Mouse (Mus musculus) adrenal gland, postnatal 10 days (tissue): Measurements from ENCODE around the gene Fmc1. TPM values are rescaled to one million over a fixed set of nuclear protein-coding genes. Genes with fewer than 3 reads are reported as not detected.
A peak's percentile ranks its signal among the peaks of the same experiment; 100 is the strongest.
"Not testable (repeated sequence)": the region's sequence is repeated elsewhere in the genome, so short reads cannot be mapped to it uniquely, and the experiment has no call there.

Source experiments
- DNase-seq: peaks from one replicate; pipeline ENCODE4 v3.0.0; 2021; ENCODE audit warnings: mixed read lengths
- long read RNA-seq, 2 experiments: library from polyadenylated mRNA; stranded (forward); transcript quantifications; one replicate each; pipeline ENCODE4 v2.0.0; 2021
- total RNA-seq, 2 experiments: library from RNA; stranded (reverse); gene quantifications; 2 replicates each; pipeline ENCODE4 v1.2.3; 2021

The Fmc1 gene
- total RNA-seq: 100 to 1,000 TPM; 204 to 233 TPM
- long read RNA-seq, experiment 1, transcript Fmc1-201 (2 exons, 479 nt): major isoform, 155 of 174 reads
- long read RNA-seq, experiment 1, partial matches to known transcripts: 19 of 174 reads
- long read RNA-seq, experiment 1, other reads (novel, unspliced or antisense): 0 of 174 reads
- long read RNA-seq, experiment 2, transcript Fmc1-201 (2 exons, 479 nt): major isoform, 140 of 149 reads
- long read RNA-seq, experiment 2, partial matches to known transcripts: 9 of 149 reads
- long read RNA-seq, experiment 2, other reads (novel, unspliced or antisense): 0 of 149 reads

DNA sequence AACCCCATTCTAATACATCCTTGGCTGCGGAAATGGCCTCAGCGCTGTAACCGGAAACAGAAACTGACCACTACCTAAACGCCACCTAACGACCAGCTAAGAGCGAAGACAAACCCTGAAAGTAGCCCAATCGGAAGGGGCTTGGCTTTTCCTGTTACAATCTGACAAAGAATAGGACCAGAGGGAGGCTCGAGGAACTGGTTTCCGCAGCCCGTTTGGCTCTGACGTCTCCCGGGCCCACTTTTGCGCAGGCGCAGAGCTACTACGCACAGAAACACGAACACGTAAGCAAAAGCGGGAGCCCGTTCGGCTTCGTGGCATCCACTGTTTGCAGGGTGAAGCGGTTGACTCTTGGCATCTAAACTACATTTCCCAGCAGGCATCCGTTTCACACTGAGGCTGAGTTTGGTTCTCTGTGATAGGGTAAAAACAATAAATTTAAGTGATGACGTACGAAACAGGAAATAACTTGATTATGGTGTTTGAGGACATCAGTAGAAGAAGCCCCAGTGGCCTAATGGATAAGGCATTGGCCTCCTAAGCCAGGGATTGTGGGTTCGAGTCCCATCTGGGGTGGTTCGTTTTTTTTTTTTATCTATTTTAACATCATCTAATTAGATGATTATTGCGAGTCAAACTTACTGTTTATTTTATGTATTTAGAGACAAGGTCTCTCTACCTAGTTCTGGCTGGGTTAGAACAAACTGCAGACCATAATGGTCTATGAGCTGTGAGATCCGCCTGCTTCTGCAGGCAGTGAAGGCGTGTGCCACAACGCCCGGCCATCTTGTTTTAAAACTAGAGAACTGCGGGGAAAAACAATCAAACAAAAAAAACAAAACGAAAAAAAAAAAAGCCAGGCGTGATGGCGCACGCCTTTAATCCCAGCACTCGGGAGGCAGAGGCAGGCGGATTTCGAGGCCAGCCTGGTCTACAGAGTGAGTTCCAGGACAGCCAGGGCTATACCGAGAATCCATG is at the start of gene Fmc1:
Gene Fmc1, plus strand, starts transcription at position 75 of the 978 bp plus-strand sequence.
- peak; percentile 95 for DNase-seq

DNA sequence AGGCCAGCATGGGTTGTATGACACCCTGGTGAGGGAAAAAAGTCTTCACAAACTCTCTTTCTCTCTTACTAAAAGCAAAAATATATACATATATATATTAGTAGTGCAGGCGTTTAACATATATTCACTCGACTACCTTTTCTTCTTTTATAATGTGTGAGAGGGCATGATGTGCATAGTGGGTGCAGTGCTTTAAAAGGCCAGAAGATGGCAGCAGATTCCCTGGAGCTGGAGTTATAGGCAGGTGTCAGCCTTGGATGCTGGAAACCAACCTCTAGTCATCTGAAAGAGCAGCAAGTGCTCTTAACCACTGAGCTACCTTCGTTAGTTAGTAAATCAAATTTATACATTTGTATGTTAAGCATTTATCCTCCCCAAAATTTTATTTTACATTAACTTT is 40.8 kb upstream of the Fmc1 start:
- DNase-seq: peak; percentile 61

DNA sequence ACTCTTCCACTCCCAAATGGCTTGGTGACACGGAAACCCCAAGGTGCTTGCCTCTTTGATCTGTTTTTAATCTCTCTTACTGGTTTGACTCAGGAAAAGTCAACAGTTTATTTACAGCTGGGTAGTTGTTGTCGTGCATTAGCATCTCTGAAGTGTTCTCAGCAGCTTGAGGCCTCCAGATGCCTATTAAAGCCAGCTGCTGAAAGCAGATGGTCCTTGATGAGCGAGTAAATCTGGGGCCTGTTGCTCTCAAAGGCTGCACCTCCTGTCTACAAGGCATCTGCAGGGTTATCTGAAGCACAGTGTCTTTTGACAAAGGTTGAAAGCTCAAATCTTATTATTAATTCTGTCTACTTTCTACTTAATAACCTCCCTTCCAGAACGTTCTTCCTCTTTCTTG is 37.7 kb upstream of the Fmc1 start:
- no peak for DNase-seq

DNA sequence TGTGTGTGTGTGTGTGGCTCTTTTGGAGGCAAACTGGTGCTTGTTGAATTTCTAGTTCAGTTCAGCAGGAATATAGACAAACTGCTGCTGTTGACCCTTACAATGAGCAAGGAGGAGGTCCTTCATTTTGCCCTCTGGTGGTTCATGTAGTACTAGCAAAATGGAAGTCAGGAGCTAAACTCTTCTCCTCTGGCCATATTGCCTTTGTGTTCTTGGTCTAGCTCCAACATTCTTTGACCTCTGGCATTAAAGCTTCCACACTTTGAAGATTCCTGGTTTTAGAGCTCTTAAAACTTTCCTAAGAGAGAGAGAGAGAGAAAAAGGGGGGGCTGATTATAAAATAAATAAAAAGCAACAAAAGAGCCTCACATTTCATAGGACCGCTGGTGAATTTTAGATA is 21.2 kb upstream of the Fmc1 start:
- no peak for DNase-seq

DNA sequence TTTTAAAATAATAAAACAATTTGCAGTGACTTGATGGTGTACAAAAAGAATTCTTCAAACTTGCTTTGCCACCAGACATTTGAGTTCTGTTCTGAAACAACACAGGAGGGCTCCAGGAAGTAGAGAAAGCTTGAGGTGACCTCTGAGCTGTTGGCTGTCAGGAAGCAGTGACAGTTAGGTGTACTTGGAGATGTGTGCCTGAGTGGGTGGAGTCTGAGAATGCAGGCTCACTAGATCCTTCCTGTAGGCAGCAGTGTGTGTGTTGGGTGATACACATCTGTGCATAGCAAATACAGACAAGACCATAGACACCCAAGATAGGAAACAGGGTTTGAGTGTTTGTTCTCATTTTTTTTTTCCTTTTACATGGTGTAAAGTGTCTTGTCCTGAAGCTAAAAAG is 20.5 kb upstream of the Fmc1 start:
- no peak for DNase-seq

DNA sequence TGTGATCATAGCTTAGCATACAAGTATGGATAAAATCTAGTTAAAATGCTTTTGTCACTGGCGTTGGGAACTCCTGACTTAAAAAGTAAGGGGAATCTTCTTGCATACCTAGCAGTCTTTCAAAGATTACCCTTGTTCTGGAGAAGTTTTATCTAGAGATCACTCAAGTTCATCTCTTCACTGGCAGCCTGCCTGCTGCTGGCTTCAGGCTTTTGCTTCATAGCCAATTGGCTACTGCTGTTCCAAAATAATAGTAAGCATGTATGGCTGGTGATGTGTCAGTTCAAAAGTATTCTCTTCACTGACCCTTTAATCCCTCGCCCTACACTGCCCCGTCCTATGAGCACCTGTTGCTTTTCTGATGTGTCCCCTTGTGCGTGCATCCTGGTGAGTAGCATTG is 18.1 kb upstream of the Fmc1 start:
- peak; percentile 43 for DNase-seq

DNA sequence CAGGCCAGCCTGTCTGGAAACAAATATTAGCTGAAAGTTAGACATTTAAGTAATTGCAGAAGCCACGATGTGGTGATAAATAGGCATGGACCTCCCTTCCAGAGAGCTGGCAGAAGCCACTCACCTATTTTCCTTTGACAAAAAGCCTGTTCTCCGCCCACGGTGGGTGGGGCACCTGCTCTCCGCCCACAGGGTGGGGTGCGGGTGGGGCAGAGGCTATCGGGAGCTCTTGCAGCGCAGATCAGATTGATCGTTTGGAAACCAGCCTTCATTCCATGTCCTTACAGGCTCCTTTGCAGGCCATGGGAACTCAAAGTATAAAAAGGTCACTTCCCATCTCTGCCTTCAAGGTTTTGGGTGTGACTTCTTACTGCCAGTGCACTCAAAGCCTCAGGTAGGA is 9.5 kb upstream of the Fmc1 start:
- peak; percentile 30 for DNase-seq

DNA sequence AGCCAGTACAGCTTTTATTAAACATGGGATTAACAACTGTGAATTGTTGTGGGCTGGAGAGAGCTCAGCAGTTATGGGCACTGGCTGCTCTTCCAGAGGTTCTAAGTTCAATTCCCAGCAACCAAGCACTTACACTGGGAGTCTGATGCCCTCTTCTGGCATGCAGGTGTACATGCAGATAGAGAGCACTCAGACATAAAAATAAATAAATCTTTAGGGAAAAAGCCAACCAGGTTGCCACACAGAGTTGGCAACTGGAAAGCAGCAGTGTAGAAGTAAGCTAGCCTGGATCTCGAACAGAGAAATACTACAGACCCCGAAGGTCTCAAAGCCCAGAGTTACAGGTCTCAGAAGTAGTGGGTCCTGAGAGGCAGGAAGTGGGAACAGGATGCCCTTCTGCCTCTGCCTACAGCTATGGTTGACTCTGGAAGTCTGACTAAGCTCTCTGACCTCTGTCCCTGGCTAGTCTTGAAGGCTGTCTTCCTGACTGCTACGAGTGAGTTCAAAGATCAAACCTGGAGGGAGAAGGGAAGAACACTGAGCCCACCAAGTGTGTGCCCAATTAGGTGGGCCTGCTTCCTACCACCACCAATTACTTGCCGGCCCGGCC is 2.0 kb upstream of the Fmc1 start:
- peak; percentile 36 for DNase-seq

DNA sequence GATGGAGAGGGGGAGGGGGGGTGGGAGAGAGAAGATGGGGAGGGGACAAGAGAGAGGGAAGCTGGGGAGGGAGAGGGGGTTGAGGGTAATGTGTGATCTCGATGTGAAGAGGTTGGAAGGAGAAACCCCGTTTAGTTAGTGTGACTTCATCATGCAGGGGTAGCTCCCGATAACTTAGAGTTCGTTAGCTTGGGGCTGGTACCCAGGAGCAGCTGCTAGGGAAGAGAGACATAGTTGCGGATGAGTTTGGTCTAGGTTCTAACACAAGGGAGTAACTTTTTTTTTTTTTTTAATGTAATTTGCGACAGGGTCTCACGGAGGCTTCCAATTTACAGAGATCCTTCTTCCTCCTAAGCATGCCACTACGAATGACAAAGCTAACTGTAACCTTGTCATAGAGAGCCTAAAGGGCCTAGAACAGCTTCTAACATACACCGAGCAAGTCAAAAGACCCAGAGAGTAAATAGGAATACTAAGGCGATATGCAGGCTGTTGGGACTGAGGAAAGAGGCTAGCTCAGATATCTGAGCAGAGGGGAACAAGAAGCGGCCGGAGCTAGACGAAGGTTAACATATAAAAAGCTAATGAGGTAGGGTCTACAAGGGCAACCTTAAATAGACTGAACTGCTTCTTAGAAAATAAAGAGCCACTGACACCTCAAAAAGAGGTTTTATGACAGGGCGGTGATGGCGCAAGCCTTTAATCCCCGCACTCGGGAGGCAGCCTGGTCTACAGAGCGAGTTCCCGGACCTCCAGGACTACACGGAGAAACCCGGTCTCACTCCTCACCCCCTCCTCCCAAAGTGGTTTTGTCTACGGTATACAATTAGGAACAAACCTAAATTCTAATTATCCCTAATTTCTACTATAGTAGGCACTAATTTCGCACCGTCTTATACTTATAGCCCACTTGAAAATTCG is 542 bp upstream of the Fmc1 start:
- DNase-seq: peak; percentile 62

DNA sequence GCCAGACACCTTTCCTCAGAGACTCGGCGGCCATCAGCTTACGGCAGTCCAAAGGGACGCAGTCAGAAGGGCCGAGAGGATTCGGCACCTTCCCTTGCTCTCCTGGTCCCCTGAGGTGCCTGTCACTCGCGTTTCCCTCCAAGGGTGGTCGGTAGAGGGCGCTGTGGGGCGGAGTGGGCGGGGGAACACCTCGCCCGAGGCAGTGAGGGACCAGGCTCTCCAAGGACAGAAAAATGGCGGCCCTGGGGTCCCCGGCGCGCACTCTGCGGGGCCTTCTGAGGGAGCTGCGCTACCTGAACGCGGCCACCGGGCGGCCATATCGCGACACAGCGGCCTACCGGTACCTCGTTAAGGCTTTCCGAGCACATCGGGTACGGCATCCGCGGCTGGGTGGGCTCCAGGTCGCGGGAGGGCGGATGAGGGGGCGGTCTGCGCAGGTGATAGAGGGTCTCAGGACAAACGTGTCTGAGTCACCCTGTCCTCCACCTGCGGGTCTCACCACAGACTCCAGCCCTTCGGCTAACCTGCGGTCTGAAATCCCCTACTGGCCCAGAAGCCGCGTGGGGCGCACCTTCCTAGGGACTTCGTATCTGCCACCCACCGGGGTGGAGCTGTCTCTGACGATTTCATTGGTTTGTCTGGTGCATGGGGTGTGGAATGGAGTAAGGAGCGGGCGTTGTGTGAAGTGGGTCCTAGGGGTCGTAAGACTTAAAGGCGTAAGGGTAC is 1.5 kb downstream of the Fmc1 start:
- DNase-seq: peak; percentile 100

DNA sequence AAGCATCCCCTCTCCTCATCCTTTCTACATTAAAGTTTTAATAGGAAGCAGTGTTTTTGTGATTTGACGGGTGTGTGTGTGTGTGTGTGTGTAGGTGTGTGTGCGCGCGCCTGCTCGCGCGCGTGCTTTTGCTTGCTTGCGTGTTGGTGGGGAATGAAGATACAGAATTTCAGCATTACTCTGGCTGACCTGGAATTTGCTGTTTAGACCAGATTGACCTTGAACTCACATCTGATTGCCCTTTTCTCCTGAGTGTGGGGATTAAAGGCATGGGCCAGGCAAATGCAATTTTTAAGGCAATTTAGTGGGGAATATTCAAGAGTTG is 2.0 kb downstream of the Fmc1 start:
- DNase-seq: no peak

DNA sequence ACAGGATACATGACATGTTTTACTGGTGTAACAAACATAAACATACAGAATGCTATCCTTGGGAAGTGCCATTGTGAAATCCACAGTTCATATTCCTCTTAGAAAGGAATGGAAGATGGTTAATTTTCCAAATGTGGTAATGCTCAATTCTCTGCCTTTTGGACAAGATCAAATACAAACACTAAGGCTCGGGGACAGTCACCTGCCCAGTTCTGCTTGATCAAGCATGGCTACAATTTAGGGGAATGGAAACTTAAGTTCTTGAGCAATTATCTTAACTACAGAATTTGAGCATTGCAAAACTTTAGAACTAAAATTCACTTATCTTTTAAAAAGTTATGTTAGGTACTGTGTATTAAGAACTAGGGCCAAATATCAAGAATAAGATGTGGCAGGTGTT is 2.5 kb downstream of the Fmc1 start:
- DNase-seq: no peak

DNA sequence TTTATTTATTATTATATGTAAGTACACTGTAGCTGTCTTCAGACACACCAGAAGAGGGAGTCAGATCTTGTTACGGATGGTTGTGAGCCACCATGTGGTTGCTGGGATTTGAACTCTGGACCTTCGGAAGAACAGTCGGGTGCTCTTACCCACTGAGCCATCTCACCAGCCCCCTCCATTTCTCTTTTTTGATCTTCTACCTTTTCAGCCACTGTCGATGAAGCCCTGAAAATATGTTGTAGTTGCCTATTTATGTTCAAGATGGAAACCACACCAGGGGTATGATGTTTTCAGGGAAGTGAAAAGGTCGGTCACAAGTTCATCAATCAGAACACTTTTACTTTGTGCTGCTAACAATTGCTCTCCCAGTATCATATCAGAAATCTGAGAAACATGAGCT is 10.8 kb downstream of the Fmc1 start:
- DNase-seq: not testable (repeated sequence)

DNA sequence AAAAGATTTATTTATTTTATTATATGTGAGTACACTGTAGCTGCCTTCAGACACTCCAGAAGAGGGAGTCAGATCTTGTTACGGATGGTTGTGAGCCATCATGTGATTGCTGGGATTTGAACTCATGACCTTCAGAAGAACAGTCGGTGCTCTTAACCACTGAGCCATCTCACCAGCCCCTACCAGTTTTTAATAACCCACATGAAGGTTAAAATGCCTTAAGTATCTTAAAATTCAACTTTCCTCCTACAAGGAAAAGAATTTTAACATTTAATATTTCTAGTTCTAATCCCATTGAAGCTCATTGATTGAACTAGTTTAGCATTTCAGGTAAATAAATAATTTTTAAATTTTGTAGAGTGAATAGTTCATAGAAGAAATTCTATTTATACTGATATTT is 13.7 kb downstream of the Fmc1 start:
- DNase-seq: not testable (repeated sequence)

DNA sequence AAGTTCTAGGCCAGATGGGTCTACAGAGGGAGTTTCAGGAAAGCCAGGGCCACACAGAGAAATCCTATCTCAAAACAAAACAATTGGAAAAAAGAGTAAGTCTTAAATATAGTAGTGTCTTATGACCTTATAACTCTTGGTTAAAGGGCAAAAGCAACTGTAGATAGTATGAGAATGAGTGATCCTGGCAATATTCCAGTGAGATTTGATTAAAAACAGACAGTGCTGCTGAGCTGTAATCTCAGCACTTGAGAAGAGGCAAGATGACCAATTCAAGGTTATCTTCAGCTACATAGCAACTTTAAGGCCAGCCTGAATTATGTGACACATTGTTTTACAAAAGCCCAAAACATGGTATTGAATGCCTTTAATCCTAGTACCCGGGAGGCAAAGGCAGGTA is 14.4 kb downstream of the Fmc1 start:
- DNase-seq: no peak

DNA sequence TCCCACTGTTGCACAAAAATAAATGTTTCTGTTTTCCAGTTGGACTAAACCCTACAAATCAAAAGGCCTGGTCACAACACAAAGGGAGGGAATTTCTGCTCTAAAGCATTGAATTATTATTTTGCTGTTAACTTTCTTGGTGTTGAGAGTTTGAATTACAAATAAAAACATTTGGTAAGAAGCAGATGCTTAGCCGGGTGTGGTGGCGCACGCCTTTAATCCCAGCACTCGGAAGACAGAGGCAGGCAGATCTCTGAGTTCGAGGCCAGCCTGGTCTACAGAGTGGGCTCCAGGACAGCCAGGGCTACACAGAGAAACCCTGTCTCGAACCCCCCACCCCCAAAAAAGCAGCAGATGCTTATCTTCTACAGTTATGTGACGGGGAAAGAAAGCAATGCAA is 15.3 kb downstream of the Fmc1 start:
- DNase-seq: not testable (repeated sequence)

DNA sequence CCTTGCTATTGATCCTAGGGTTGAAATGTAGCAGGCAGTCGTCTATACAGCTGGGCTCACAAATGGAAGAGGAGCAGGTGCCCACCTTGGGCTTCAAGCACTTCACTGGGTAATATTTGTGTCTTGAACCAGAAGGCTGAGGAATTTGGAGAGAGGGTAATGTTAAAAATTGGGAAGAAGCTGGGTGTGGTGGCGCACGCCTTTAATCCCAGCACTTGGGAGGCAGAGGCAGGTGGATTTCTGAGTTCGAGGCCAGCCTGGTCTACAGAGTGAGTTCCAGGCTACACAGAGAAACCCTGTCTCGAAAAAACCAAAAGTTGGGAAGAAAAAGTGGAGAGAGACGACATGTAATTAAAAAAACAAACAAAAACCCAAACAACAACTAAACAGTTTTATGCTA is 16.5 kb downstream of the Fmc1 start:
- DNase-seq: not testable (repeated sequence)

DNA sequence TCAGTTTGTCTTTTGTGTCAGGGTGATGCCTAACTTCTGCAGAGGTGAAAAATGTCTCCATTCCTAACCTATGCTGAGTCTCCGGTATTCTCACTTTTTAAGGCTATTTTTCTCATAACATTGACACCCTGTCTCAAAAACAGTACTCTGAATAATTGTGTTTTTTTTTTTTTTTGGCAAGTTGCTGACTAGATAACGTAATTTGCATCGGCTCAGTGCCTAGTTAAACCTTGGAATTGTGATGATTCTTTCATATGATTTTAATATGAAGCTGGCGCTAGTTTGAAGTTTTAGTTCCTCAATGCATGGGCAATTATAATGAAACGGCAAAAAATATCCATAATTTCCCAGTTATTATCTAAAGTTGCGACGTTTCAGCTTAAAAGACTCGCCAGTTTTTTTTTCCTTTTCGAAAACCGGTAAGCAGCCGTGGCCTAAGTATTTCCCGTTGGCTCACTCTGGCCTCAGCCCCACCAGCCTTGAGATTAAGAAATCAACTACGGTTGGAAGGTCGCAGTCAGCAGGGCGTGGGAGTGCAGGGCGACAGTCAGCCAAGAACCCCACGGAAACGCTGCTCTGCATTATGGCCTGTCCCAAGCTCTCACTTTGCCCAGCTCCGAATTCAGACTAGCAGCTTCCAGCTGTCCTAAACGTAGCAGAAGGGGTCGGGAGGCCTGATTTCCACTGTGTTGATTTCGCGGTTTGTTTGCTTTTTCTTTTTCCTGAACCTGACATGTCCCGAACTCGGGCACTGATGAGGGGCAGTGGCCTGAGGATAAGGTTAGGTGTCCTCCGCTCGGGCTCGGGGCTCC is 17.2 kb downstream of the Fmc1 start:
- peak; percentile 82 for DNase-seq

DNA sequence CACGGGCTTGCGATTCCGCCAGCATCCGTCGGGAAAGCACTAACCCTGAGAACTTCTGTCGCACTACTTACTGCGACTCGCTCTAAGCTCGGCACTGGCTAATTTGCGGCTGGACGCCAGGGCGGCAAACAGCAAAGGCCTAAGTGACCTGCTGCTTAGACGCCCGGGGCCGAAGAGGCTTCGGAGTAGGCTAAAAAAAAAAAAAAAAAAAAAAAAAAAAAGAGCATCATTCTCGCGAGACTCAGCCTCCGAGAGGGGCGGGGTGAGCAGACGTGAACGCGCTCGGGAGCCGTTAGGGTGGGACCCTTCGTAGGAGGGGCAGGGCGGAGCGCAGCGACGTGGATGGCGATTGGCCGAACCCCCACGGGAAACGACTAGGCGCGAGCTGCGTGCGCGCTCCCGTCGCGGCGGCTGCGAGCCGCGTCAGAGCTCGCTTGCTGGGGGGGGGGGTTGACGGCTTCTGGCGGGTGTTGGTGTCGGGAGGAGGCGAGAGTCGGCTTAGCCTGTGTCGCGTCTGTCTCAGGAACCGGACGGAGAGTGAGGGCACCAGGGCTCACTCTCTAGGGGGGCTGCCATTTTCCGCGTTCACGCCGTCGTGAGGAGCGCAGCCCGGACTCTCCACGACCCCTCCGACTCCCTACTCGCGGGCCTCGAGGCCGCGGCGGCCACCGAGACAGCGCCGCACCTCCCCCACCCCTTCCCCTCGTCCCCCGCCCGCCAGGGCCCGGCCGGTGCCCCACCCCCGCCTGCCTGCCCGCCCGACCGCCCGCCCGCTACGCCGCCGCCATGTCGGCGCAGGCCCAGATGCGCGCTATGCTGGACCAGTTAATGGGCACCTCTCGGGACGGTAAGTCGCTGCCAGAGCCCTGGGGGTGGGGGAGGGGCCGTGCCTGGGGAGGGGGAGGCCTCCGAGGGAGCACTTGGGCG is 18.0 kb downstream of the Fmc1 start, which contains the start of gene Luc7l2:
Gene Luc7l2, plus strand, starts transcription at position 273 of the 927 bp plus-strand sequence.
- peak; percentile 96 for DNase-seq
